Mouse (Mus musculus): ENCODE measurements at regions not wholly inside any gene's neighbourhood (a gene's known extent, or its start where the extent isn't known, plus 50 kb on each side); places are given as distances from the start of the nearest gene placed in this dataset.

- TF ChIP-seq POLR2A (IDR thresholded peaks at IDR 0.05; ENCODE audit: insufficient read depth, low read length) (no peak), CTCF (IDR thresholded peaks at IDR 0.05; ENCODE audit: low read depth, low read length) (no peak), EP300 (IDR thresholded peaks at IDR 0.05; ENCODE audit: insufficient read depth, low read depth, low read length) (0 out of 2 replicates have a peak, but pooled peaks have one; percentile 18)
Measured at GRCm38 (mm10) chr10:93365318-93365717, 54.4 kb upstream of the Elk3 start.

All from ES-Bruce4 (cell line).